Mouse (Mus musculus): Measurements from ENCODE around the gene Cbl. TPM values are rescaled to one million over a fixed set of nuclear protein-coding genes. Genes with fewer than 3 reads are reported as not detected.

Gene Cbl
- polyA plus RNA-seq, 1 experiment: 11.6 TPM

DNA sequence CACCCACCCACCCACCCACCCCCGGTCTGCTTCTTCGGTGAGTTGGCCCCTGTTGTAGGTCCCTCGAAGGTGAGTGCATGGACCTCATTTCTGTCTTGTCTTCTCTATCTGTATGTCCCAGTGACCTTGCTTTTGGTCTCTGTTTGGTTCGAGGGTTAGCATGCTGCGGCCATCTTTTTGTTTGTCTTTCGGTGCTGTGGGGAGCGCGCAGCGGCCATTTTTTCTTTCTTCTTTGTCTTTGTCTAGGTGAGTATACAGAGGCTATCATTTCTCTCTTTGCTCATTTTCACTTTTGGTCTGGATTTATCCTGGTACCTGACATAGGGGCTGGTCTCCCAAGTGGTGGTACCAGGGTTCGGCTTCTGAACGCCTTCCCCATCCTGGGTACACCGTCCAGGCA, 55.0 kb downstream of the Cbl start:
- Histone ChIP-seq H3K27ac (replicated peaks; ENCODE audit: low read depth, low read length) (no peak overlapping the region), H3K4me3 (ENCODE audit: insufficient read depth, low read depth, low read length) (no peak overlapping the region), H3K4me1 (ENCODE audit: control insufficient read depth, insufficient read depth, insufficient read length, low read length) (peaks cover 8% of the 10 kb centered on the region)

DNA sequence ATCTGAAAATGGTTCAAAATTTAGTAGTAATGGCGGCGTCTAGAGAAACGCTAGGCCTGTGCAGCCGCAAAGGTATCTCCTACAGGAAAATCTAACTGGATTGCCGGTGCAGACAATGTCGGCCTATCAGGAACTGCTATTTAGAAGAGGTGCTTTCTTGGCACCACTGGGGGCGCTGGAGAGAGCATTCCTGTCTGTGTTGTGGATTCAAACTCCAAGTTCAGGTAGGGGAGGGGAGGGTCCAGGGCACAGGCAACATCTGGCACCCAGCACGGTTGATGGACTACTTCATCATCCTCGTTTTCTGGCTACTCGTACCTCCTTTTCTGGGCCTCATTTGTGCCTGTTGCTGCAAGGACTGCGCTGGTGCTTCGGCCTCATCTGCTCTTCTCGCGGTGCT, 55.5 kb downstream of the Cbl start:
- H3K4me3 ChIP-seq (ENCODE audit: insufficient read depth, low read depth, low read length): no peak overlapping the region
- peaks cover 8% of the 10 kb centered on the region for H3K4me1 ChIP-seq (ENCODE audit: control insufficient read depth, insufficient read depth, insufficient read length, low read length)
- no peak overlapping the region for H3K27ac ChIP-seq (replicated peaks; ENCODE audit: low read depth, low read length)

DNA sequence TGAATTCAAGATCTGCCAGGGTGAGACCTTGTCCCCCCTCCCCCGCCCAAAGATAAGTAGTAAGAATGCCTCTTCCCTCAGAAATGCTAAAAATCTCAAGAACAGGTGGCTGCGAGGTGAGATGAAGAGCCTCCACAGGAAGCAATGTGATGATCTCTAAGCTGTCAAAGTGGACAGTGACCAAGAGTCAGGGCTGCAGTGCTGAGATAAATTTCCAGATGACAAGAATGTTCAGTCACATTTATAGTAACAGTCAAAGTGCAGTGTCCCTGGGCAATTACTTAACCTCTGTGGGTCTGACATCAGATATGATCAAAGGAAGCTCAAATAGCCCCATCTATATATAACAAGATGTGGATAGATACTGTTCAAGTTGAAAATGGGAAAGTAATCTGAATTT, 56.4 kb downstream of the Cbl start:
- H3K4me3 ChIP-seq (ENCODE audit: insufficient read depth, low read depth, low read length): no peak overlapping the region
- peaks cover 8% of the 10 kb centered on the region for H3K4me1 ChIP-seq (ENCODE audit: control insufficient read depth, insufficient read depth, insufficient read length, low read length)
- H3K27ac ChIP-seq (replicated peaks; ENCODE audit: low read depth, low read length): no peak overlapping the region

DNA sequence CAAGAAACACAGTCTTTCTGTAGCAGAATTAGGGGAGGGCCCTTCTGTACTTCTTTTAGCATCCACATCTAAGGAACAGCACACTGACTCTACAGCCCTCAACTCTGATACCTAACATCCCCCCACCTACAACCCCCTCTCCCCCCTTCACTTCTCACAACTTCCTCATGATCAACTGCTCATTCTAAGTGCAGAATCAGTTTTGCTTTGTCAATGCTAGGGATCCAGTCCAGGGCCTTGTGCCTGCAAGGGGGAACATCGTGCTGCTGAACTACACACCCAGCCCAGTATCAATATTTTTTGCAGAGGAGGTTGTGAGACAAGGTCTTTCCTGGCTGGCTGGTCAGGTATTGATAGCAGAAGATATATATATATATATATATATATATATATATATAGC, 57.9 kb downstream of the Cbl start:
- H3K27ac ChIP-seq (replicated peaks; ENCODE audit: low read depth, low read length): no peak overlapping the region
- no peak overlapping the region for H3K4me3 ChIP-seq (ENCODE audit: insufficient read depth, low read depth, low read length)
- peaks cover 7% of the 10 kb centered on the region for H3K4me1 ChIP-seq (ENCODE audit: control insufficient read depth, insufficient read depth, insufficient read length, low read length)

DNA sequence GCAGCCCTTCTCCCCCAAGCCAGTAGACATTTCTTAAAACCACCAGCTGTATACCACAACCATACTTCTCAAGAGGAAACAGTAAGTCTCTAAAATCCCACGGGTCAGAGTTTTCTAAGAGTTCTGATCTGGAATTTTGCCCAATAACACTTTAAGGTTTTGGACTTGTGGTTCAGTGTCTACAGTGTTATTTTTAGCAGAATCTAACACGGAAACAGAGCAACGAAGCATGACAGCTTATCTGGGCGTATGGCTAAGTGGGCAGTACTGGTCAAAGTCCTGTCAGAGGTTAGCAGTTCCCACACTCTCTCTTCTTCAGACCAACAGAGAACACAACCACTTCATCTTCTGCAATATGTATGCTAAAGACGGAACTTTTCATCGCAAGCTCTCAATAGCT, 58.3 kb downstream of the Cbl start:
- H3K27ac ChIP-seq (replicated peaks; ENCODE audit: low read depth, low read length): no peak overlapping the region
- H3K4me3 ChIP-seq (ENCODE audit: insufficient read depth, low read depth, low read length): no peak overlapping the region
- H3K4me1 ChIP-seq (ENCODE audit: control insufficient read depth, insufficient read depth, insufficient read length, low read length): peaks cover 7% of the 10 kb centered on the region

DNA sequence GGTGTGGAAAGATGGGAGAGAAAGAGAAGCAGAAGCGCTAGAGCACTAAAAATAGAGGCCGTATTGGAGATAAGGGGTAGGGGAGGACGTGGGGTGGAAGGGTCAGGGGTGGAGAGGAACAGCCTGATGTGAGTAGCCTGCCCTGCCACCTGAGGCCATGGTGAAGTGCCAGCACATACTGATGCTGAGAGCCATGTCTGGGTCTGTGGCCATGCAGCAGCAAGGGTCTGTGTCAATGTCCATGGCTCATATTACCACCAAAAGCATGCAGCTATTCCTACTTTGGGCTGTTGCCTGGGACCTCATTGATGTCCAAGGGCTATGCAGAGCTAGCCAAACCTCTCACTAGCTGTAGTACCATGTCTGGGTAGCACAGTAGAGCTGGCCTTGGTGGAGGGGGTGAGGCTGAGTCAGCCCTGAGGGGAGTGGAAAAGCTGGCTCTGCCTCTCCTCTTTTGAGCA, 63.1 kb downstream of the Cbl start:
- 0 out of 2 replicates have a peak, but pooled peaks cover 2% of the 10 kb centered on the region for H3K4me1 ChIP-seq (ENCODE audit: control insufficient read depth, insufficient read depth, insufficient read length, low read length)
- no peak overlapping the region for H3K4me3 ChIP-seq (ENCODE audit: insufficient read depth, low read depth, low read length)
- no peak overlapping the region for H3K27ac ChIP-seq (replicated peaks; ENCODE audit: low read depth, low read length)

DNA sequence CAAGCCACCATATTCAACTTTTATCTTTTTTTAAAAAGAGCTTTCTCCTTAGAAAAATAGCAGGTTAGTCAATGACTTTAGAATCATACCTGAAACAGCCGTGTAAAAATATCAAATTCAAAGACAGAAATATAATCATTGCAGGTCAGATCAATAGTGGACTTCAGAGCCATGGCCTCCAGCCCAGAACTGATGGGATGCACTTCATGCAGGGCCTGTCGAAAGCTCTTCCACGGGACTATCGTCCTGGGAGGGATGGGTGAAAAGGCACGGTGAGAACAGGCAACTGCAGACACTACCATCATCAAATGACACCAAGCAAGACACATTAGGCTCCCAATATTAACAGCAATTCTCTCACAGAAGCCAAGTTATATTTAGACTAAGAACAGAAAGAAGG, 64.9 kb downstream of the Cbl start:
- H3K4me3 ChIP-seq (ENCODE audit: insufficient read depth, low read depth, low read length): no peak overlapping the region
- H3K27ac ChIP-seq (replicated peaks; ENCODE audit: low read depth, low read length): no peak overlapping the region
- 0 out of 2 replicates have a peak, but pooled peaks cover 2% of the 10 kb centered on the region for H3K4me1 ChIP-seq (ENCODE audit: control insufficient read depth, insufficient read depth, insufficient read length, low read length)

DNA sequence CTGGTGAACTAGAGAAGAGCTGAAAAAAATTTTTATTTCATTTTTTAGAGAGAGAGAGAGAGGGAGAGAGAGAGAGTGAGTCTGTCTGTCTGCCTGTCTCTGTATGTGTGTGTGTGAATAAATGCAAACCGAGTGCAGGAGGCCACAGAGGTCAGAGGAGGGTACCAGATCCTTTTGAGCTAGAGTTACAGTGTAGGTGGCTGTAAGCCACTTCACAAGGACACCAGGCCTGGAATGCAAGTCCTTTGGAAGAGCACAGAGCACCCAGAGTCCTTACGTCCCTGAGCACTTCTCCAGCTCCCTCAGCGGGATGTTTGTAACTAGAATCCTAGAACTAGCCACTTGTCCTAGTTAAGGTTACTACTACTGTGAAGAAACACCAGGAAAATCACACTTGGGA, 74.0 kb downstream of the Cbl start:
- Histone ChIP-seq H3K27ac (replicated peaks; ENCODE audit: low read depth, low read length) (no peak overlapping the region), H3K4me3 (ENCODE audit: insufficient read depth, low read depth, low read length) (no peak overlapping the region), H3K4me1 (ENCODE audit: control insufficient read depth, insufficient read depth, insufficient read length, low read length) (no peaks in the 10 kb centered on the region)

DNA sequence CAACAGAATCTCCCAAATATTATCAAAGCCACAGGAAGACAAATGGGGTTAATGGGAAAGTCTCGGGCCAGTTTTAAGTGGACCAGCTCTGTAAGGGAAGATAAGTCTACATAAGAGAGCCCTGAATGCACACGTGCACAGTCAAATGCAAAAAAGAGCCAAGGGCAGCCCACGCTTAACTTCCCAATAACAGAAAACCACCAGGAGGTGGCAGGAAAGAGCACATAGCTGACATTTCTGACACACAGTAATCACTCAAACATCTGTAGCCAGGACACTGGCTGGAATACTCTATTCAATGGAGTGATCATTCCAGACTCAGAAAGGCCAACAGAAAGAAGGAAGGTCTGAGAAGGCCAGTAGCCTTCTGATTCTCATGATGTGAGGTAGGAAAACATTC, 86.6 kb downstream of the Cbl start:
- H3K27ac ChIP-seq (replicated peaks; ENCODE audit: low read depth, low read length): no peak overlapping the region
- H3K4me3 ChIP-seq (ENCODE audit: insufficient read depth, low read depth, low read length): no peak overlapping the region
- no peaks in the 10 kb centered on the region for H3K4me1 ChIP-seq (ENCODE audit: control insufficient read depth, insufficient read depth, insufficient read length, low read length)

DNA sequence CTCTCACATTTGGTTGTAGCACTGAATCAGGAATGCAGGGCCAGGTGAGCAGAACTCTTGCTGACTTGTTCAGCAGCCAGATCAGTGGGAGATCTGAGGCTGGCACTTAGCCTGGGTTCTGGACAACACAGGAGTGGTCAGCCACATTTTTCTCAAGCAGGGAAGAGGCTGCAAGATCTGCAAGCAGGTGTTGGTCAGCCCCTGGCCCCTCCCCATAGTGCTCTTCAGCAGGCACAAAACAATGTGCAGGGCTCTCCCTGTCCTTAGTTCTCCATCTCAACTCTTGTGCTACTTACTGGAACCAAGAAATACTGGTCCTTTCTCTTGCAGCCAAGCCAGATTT, 89.2 kb downstream of the Cbl start:
- Histone ChIP-seq H3K27ac (replicated peaks; ENCODE audit: low read depth, low read length) (no peak overlapping the region), H3K4me3 (ENCODE audit: insufficient read depth, low read depth, low read length) (no peak overlapping the region), H3K4me1 (ENCODE audit: control insufficient read depth, insufficient read depth, insufficient read length, low read length) (peaks cover 4% of the 10 kb centered on the region)

DNA sequence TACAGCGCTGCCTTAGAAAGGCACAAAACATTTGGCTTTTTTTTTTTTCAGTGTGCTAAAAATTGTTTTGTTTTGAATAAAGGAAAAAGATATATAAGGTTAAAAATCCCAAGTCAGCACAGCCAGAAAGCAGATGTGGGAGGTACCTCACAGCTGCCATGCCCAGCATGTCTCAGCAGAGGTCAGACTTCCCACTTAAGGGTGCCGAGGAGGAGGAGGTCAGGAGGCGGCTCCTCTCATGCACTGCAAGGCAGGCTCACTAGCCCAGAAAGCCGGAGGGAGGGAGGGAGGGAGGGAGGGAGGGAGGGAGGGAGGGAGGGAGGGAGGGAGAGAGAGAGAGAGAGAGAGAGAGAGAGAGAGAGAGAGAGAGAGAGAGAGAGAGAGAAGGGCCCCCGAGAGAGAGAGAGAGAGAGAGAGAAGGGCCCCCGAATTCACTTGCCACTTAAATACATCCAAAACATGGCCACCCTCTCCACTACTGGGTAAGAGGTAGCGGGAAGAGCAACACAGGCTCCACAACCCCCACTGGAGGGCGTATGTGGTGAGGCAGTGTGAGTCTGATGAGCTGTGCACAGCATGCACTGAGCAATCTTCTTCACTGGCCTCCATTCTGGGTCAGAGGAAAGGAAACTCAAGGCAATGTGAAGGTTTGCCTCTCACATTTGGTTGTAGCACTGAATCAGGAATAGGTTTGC, 89.7 kb downstream of the Cbl start:
- H3K4me3 ChIP-seq (ENCODE audit: insufficient read depth, low read depth, low read length): no peak overlapping the region
- peak overlapping the region; percentile 10; the same call in 1 of the 2 replicates for H3K27ac ChIP-seq (replicated peaks; ENCODE audit: low read depth, low read length)
- peaks cover 4% of the 10 kb centered on the region for H3K4me1 ChIP-seq (ENCODE audit: control insufficient read depth, insufficient read depth, insufficient read length, low read length)

DNA sequence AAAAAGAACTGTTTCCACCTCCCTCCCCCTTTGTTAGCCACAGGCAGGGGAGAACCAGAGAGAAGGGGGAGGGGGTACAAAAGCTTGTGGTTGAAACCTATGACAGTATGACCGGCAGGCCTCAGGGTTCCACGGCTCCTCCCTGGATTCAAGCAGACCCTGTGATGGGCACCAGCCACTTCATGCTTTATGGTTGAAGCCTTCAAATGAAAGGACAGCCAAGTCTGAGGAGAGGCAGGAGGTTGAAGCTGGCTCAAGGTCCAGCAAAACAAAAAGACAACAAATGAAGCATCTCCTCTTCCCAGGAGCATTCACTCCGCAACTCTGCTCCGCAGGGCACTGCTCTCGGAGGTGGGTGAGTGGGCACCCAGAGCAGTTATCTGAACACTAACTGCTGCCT, 90.4 kb downstream of the Cbl start:
- H3K27ac ChIP-seq (replicated peaks; ENCODE audit: low read depth, low read length): peak overlapping the region; percentile 10; the same call in 1 of the 2 replicates
- H3K4me1 ChIP-seq (ENCODE audit: control insufficient read depth, insufficient read depth, insufficient read length, low read length): peaks cover 4% of the 10 kb centered on the region
- H3K4me3 ChIP-seq (ENCODE audit: insufficient read depth, low read depth, low read length): no peak overlapping the region

DNA sequence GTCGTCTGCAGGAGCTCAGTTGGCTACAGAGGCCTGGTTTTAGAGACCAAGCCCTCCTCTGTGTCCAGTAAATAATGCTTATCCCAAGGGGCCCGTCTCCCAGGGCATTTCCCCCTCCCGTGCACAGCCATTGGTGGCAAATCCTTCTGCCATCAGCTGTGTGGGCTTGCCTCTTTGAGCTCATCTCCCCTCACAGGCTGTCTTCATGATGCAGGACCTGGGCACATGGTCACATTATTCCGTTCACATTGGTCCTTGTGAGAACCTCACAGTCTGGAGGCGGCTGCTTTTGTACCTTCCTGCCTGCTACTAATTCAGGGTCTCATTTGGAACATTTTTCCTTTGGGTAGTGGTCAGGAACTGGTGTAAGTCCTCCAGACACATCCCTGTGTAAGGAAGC, 91.9 kb downstream of the Cbl start:
- peaks cover 4% of the 10 kb centered on the region for H3K4me1 ChIP-seq (ENCODE audit: control insufficient read depth, insufficient read depth, insufficient read length, low read length)
- no peak overlapping the region for H3K4me3 ChIP-seq (ENCODE audit: insufficient read depth, low read depth, low read length)
- H3K27ac ChIP-seq (replicated peaks; ENCODE audit: low read depth, low read length): no peak overlapping the region

DNA sequence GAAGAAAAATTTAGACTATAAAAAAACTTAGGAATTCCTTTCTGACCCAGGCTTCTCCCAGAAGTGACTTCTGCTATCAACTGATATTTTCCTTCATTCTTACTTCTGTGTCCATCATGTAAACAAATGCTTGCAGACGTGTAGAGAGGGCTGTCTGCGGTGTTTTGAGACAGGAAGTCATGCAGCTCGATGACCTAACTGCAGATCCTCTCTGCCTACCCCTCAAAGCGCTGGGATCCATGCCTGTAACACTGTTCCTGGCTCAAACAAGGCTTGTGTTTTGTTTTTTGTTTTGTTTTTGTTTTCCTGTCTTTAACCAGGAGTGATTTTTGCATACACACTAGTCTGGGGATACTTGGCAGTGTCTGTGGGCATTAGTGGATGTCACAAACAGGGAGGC, 96.0 kb downstream of the Cbl start:
- Histone ChIP-seq H3K4me3 (ENCODE audit: insufficient read depth, low read depth, low read length) (no peak overlapping the region), H3K27ac (replicated peaks; ENCODE audit: low read depth, low read length) (no peak overlapping the region), H3K4me1 (ENCODE audit: control insufficient read depth, insufficient read depth, insufficient read length, low read length) (peaks cover 8% of the 10 kb centered on the region)

DNA sequence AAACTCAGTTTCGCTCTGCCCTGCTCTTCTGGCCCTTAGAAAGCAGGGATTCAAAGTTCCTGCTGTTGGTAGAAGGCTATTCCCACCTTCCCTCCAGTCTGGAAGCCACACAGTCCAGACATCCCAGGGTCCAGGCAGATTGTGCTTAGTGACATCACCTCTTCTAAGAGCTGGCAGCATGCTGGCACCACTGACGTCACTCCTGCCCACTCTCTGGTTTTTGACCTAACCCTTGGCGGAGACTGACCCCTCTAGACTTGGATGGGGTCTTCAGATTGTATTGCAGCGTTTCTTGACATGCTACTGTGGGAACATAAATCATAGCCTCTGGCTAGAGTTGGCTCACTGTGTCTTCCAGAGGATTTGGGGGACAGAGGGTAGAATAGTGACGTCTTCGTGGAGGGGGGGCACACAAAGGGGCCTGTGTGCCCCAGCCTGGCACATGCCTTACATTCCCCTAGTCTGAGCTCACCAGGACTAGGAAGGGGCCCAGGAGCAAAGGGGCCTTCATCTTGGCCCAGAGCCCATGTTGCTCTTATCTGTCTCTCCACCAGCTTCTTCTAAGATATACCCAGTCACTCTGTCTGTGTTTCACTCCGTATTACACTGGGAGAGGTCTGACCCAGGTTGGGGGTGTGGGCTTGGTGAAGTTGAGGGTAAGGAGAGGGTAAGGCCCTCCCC, 98.0 kb downstream of the Cbl start:
- H3K27ac ChIP-seq (replicated peaks; ENCODE audit: low read depth, low read length): peak overlapping the region; percentile 94
- peaks cover 8% of the 10 kb centered on the region for H3K4me1 ChIP-seq (ENCODE audit: control insufficient read depth, insufficient read depth, insufficient read length, low read length)
- H3K4me3 ChIP-seq (ENCODE audit: insufficient read depth, low read depth, low read length): peak overlapping the region; percentile 90
